Mouse (Mus musculus) heart, embryonic 13.5 days (tissue): ENCODE measurements at regions not wholly inside any gene's neighbourhood (a gene's known extent, or its start where the extent isn't known, plus 50 kb on each side); places are given as distances from the start of the nearest gene placed in this dataset.
"Not testable (repeated sequence)": the region's sequence is repeated elsewhere in the genome, so short reads cannot be mapped to it uniquely, and the experiment has no call there.

ENCODE experiments used
- ATAC-seq: fragments of 200-750 bp; cut with Nextera tagmentation; 2 replicates; pipeline ENCODE4 v1.8.0; 2017; ENCODE audit warnings: moderate TSS enrichment; ENCODE audit not compliant: insufficient number of reproducible peaks, low FRiP score, low TSS enrichment; ENCODE audit errors: extremely low read depth
- H3K27ac ChIP-seq: fragments of 300-500 bp; sonication (generic); replicated peaks from 2 replicates; pipeline ENCODE4 v1.5.1; 2015; ENCODE audit warnings: moderate library complexity, mild to moderate bottlenecking, inconsistent platforms
- H3K27me3 ChIP-seq: fragments of 300-500 bp; sonication (generic); replicated peaks from 2 replicates; pipeline ENCODE4 v1.6.1; 2015; ENCODE audit warnings: mild to moderate bottlenecking, inconsistent platforms
- H3K36me3 ChIP-seq: fragments of 300-500 bp; sonication (generic); 2 replicates; pipeline ENCODE4 v1.6.1; 2015; ENCODE audit warnings: mild to moderate bottlenecking, inconsistent platforms
- H3K4me1 ChIP-seq: fragments of 300-500 bp; sonication (generic); 2 replicates; pipeline ENCODE4 v1.6.1; 2015; ENCODE audit warnings: inconsistent platforms
- H3K4me2 ChIP-seq: fragments of 300-500 bp; sonication (generic); 2 replicates; pipeline ENCODE4 v1.6.1; 2015; ENCODE audit warnings: inconsistent platforms, mild to moderate bottlenecking, moderate library complexity
- H3K4me3 ChIP-seq: fragments of 300-500 bp; sonication (generic); 2 replicates; pipeline ENCODE4 v1.5.1; 2015; ENCODE audit warnings: moderate library complexity, mild to moderate bottlenecking, inconsistent platforms
- H3K9ac ChIP-seq: fragments of 300-500 bp; sonication (generic); 2 replicates; pipeline ENCODE4 v1.6.1; 2015; ENCODE audit warnings: inconsistent platforms, mild to moderate bottlenecking, moderate library complexity
- H3K9me3 ChIP-seq: fragments of 300-500 bp; sonication (generic); 2 replicates; pipeline ENCODE4 v1.6.1; 2016; ENCODE audit warnings: inconsistent platforms
- WGBS: fragments of 180-500 bp; shearing (Covaris S2); methylation state at CpG from one replicate; pipeline ENCODE4 v1.1.7; 2015; ENCODE audit warnings: mixed read lengths; 5-methylcytosine and 5-hydroxymethylcytosine counted together

DNA sequence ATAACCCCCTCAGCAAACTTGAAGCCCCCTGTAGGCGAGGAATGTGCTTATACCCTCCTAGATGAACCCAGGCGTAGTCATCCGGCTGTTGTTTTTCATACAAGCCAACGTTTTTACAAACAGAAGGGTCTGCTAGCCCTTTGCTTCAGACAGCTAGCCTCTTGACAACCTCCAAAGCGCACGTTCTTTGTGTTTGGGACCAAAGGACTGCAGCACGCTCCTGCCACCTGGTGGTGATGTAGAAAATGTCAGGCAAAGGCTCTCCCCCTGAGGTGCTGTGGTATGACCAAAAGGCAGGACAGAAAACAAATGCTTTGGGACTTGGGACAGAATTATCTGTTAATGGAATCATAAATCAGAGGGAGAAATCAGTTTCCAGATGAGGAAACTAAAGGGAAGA is 109.4 kb upstream of the Rad23b start:
- H3K9ac ChIP-seq, result no peak overlapping the region
- H3K27ac ChIP-seq, result no peak overlapping the region
- 2% methylated on average over 7 of the region's 7 CpGs for WGBS
- no peaks in the 10 kb centered on the region for H3K4me1 ChIP-seq
- H3K27me3 ChIP-seq, result 0 out of 2 replicates have a peak, but pooled peaks cover 4% of the 10 kb centered on the region
- no peak overlapping the region for H3K4me2 ChIP-seq
- ATAC-seq, result no peak
- H3K36me3 ChIP-seq, result no peaks in the 10 kb centered on the region
- H3K9me3 ChIP-seq, result no peaks in the 10 kb centered on the region
- H3K4me3 ChIP-seq, result no peak overlapping the region

DNA sequence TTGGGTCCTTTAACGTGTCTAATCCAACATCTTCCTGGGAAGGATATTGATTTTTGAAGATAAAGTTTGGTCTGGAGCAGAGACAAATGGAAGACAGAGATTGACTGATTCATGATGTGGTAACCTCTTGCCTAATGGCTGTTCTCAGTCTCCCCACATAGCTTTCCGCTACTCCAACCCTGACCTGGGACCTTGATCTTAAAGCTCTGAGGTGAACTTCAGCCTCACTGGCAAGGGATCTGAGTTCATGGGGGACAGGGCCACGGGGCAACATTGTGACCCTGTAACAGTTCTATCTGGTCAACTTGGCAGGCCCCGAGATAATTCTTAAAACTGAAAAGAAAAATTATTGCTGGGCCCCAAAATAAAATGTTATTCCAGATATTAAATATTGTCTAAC is 107.5 kb upstream of the Rad23b start:
- Histone ChIP-seq H3K9me3 (no peaks in the 10 kb centered on the region), H3K27me3 (0 out of 2 replicates have a peak, but pooled peaks cover 4% of the 10 kb centered on the region), H3K27ac (no peak overlapping the region), H3K4me3 (no peak overlapping the region), H3K9ac (no peak overlapping the region), H3K4me1 (no peaks in the 10 kb centered on the region), H3K4me2 (no peak overlapping the region), H3K36me3 (no peaks in the 10 kb centered on the region)
- ATAC-seq, result no peak
- WGBS, result 73% methylated on average over 4 of the region's 4 CpGs

DNA sequence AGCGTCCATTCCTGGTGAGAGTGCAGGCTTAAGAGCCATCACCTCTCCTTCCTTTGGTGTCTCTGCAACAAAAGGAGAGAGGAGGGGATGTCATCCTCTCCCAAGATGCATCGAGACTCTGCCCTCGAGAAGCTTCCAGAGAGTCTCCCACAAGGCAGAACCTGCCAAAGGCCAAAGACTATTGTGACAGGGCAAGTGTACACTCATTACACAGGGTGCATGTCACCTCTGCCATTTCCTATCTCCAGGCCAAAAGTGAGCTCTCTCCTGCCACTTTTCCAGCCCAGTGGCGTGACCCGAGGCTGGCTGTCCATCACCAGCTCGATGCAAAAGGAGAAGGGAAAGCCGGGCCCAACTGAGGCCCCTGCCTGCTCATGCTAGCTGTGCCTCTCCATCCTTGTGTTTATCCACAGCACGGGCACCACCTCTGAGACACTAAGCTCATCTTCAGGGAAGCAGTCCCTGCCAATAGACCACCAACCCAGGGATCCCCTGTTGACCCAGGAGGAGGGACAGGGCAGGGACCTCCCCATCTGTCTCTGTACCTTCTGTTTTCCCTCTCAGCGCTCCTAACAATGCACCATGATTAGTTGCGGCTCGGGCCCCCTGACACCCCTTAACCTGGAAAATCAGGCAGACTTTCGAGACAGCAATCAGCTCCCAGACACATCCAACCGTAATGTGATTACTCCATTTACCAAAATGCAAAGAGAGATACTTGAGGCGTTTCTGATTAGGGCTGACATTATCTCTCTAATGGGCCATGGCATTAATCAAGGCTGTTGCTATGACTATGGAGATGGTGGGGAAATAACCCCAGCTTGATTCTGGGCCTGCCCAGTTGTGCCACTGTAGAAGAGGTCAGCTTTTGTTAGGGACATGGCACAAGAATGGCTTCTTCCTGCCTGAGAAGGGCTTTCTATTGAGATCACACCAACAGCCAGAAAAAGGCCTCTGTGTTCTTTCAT is 106.5 kb upstream of the Rad23b start:
- Histone ChIP-seq H3K4me2 (no peak overlapping the region), H3K36me3 (no peaks in the 10 kb centered on the region), H3K9me3 (no peaks in the 10 kb centered on the region), H3K9ac (no peak overlapping the region), H3K27ac (no peak overlapping the region), H3K4me3 (no peak overlapping the region), H3K27me3 (0 out of 2 replicates have a peak, but pooled peaks cover 4% of the 10 kb centered on the region), H3K4me1 (no peaks in the 10 kb centered on the region)
- WGBS, result 57% methylated on average over 14 of the region's 14 CpGs
- ATAC-seq, result no peak

DNA sequence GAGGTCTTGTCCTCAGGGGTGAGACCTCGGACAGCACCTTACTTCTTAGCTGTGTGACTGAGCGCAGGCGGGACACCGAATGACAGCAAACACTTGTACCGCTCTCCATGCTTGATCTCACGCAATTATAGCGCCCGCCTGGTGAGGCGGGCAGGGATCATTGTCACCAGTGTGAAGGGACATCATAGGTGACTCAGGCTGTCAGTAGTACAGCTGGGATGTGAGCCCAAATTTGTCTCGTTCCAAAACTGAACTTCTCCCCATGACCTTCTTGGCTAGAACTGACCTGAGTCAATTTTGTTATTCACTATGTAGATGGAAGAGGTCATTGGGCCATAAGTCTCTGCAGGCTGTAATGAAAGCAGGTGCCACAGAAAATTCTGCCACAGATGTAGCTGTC is 104.1 kb upstream of the Rad23b start:
- Histone ChIP-seq H3K9me3 (no peaks in the 10 kb centered on the region), H3K4me3 (no peak overlapping the region), H3K9ac (no peak overlapping the region), H3K4me1 (no peaks in the 10 kb centered on the region), H3K36me3 (no peaks in the 10 kb centered on the region), H3K27me3 (peaks cover 6% of the 10 kb centered on the region; the same call in 1 of the 2 replicates), H3K4me2 (no peak overlapping the region), H3K27ac (no peak overlapping the region)
- ATAC-seq, result no peak; the same call in 1 of the 2 replicates
- 72% methylated on average over 10 of the region's 10 CpGs for WGBS

DNA sequence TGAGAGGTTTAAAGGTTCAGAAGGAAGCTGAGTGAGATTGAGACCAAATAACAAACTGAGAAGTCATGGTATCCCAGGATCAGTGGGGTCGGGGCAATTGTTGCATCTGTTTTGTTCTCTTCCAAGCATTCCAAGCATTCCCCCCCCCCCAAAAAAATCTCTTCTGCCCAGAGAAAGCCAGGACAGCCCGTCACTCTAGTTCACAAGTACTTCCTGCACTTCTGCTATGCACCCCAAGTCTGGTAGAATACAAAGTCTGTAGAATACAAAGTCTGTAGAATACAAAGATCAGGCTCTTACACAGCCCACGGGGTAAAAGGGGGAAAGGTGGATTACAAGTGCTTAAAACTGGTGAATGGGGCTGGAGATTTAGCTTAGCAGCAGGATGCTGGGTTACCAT is 99.5 kb upstream of the Rad23b start:
- no peak for ATAC-seq
- Histone ChIP-seq H3K36me3 (no peaks in the 10 kb centered on the region), H3K27me3 (peaks cover 6% of the 10 kb centered on the region; the same call in 1 of the 2 replicates), H3K4me3 (no peak overlapping the region), H3K9me3 (no peaks in the 10 kb centered on the region), H3K4me1 (no peaks in the 10 kb centered on the region), H3K4me2 (no peak overlapping the region), H3K27ac (no peak overlapping the region), H3K9ac (no peak overlapping the region)
- 45% methylated on average over 3 of the region's 3 CpGs for WGBS

DNA sequence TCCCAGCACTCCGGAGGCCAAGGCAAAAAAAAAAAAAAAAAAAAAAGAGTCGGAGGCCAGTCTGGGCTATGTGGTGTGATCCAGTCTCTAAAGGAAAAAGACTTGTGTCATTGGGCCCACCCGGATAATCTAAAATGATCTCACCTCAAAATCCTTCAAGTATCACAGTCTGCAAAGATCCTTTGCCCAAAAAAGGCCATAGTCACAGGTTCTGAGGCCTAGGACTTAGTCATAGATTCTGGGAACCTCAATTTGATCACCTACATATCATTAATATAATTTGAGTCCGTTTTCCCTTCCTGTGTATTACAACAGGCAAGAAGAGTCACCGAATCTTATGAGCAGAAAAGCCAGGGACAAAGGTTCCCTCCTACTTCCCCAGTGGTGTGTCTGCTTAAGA is 98.3 kb upstream of the Rad23b start:
- H3K27ac ChIP-seq, result no peak overlapping the region

DNA sequence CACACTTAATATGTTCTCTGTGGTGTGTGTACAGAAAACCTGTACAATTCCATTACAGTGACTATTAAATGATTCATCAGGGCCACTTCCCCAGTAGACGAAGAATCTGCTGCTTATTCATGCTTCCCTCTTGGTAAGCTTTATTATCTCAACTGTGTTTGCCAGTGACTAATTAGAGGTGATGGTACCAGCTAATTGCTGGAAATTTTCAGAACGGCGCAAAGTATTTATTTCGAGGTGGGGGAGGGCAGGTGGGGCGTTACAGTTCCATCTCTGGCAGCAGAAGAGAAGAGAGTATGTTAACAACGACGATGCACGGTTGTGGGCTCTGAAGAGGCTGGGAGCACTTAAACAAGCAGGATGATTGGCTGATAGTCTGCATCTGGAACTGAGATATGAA is 96.1 kb upstream of the Rad23b start:
- Histone ChIP-seq H3K4me2 (no peak overlapping the region), H3K27ac (no peak overlapping the region), H3K36me3 (no peaks in the 10 kb centered on the region), H3K9ac (no peak overlapping the region), H3K9me3 (no peaks in the 10 kb centered on the region), H3K4me3 (no peak overlapping the region), H3K27me3 (peaks cover 6% of the 10 kb centered on the region; the same call in 1 of the 2 replicates), H3K4me1 (peaks cover 4% of the 10 kb centered on the region; the same call in 1 of the 2 replicates)
- 74% methylated on average over 8 of the region's 8 CpGs for WGBS
- no peak for ATAC-seq

More for the DNA sequence above, 98.3 kb upstream of the Rad23b start:
- ATAC-seq, result no peak
- Histone ChIP-seq H3K4me2 (no peak overlapping the region), H3K4me1 (no peaks in the 10 kb centered on the region), H3K27me3 (peaks cover 6% of the 10 kb centered on the region; the same call in 1 of the 2 replicates), H3K9ac (no peak overlapping the region), H3K36me3 (no peaks in the 10 kb centered on the region), H3K9me3 (no peaks in the 10 kb centered on the region), H3K4me3 (no peak overlapping the region)
- 78% methylated on average over 5 of the region's 5 CpGs for WGBS

DNA sequence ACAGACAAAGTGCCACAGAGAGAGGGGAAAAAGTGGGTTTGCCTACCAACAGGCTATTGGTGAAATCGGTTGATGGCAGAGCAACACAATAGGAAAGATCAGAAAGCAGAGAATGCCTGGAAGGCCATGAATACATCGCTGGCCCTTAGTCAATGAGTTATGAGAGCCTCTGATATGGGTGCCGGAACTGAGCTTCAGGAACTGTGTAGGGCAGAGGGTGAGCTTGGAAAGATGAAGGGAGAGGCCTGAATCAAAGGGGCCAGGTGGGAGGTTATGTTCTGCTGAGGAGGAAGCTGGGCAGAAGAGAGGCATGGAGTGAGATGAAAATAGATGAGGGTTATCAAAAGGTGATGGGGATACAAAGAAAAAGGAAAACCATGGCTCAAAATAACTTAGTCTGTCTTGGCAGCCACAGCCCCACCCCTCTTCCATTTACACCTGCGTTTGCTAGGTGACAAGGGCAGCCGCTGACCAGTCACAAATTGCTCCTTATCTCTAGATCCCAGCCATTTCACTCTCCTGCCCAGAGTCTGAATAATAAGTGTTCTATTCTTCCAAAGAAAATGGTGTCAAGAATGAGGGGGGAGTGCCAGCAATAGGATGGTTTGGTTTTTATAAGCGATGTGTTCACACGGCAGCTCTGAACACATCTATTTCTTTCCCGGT is 77.7 kb upstream of the Rad23b start:
- Histone ChIP-seq H3K9me3 (0 out of 2 replicates have a peak, but pooled peaks cover 3% of the 10 kb centered on the region), H3K27ac (no peak overlapping the region), H3K27me3 (no peaks in the 10 kb centered on the region), H3K4me1 (peaks cover 5% of the 10 kb centered on the region; the same call in 1 of the 2 replicates), H3K4me2 (no peak overlapping the region), H3K4me3 (no peak overlapping the region), H3K9ac (no peak overlapping the region), H3K36me3 (no peaks in the 10 kb centered on the region)
- WGBS, result 59% methylated on average over 8 of the region's 8 CpGs
- ATAC-seq, result no peak

DNA sequence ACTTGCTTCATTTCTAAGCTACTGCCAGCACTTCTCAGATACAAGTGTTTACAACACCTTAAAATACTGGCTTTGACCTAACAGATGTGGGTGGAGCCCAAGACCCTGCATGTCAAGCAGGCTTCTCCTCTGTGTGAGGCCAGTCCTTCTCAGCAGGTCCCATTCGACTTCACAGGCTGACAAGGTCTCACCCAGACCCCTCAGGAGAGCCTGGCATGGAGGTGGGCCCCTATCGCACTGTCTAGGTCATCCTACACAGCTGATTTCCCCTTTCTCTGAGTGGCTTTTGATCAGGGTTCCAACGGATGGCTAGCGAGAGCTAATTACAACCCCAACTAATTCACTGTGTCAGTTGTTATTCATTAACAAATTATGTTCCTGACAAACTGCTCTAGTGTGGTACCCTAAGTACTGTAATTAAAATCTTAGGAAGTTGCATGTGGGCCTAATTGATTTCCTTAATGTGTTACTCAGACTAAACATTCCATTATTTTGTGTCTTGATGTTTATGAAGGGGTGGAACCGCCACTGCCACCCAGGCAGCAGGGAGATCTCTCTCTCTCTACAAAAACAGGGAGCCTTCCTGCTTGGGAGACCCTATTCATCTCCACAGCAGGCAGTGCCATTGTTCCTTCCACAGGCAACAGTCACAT is 73.4 kb upstream of the Rad23b start:
- no peak for ATAC-seq
- H3K4me3 ChIP-seq, result no peak overlapping the region
- no peak overlapping the region for H3K4me2 ChIP-seq
- H3K4me1 ChIP-seq, result peaks cover 5% of the 10 kb centered on the region; the same call in 1 of the 2 replicates
- H3K36me3 ChIP-seq, result no peaks in the 10 kb centered on the region
- no peaks in the 10 kb centered on the region for H3K27me3 ChIP-seq
- no peaks in the 10 kb centered on the region for H3K9me3 ChIP-seq
- H3K27ac ChIP-seq, result no peak overlapping the region
- WGBS, result 43% methylated on average over 5 of the region's 5 CpGs
- H3K9ac ChIP-seq, result no peak overlapping the region

DNA sequence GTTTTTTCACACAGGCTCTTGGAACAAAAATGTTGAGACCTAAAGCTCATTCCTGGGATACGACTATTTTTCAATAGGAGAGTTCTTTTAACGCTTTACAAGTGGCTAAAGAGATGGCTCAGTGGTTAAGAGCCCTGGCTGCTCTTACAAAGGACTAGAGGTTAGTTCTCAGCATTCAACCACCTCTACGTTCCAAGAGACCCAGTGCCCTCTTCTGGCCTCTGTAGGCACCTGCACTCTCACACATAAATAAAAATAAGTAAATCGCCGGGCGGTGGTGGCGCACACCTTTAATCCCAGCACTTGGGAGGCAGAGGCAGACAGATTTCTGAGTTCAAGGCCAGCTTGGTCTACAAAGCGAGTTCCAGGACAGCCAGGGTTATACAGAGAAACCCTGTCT is 70.5 kb upstream of the Rad23b start:
- not testable (repeated sequence) for H3K4me3 ChIP-seq, H3K27me3 ChIP-seq, H3K9me3 ChIP-seq, H3K9ac ChIP-seq, H3K27ac ChIP-seq, H3K4me2 ChIP-seq, ATAC-seq, H3K36me3 ChIP-seq
- WGBS, result 82% methylated on average over 8 of the region's 8 CpGs
- H3K4me1 ChIP-seq, result peaks cover 14% of the 10 kb centered on the region

DNA sequence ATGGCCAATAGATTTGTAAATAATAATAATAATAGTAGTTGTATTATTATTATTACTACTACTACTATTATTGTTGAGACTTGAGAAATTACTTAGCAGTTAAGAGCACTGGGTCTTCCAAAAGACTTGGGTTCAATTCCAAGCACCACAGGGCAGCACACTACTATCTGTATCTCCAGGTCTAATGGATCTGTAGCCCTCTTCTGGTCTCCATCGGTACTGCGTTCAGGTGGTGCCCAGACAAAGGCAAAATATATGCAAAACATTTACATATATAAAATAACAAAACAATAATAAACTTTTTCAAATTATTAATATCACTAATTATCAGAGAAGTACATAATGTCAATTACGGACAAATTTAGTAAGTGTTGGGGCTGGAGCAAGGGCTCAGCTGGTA is 69.1 kb upstream of the Rad23b start:
- Histone ChIP-seq H3K9ac (no peak overlapping the region), H3K36me3 (no peaks in the 10 kb centered on the region), H3K4me1 (peaks cover 23% of the 10 kb centered on the region), H3K27me3 (no peaks in the 10 kb centered on the region), H3K27ac (no peak overlapping the region), H3K4me3 (no peak overlapping the region), H3K9me3 (no peaks in the 10 kb centered on the region), H3K4me2 (no peak overlapping the region)
- no peak for ATAC-seq
- 74% methylated on average over 3 of the region's 3 CpGs for WGBS
